Mouse (Mus musculus) adrenal gland (tissue): Measurements from ENCODE around the gene Tpra1.

Experiments
- intact Hi-C: fragments of 180-260 bp; cut with DNase I; formaldehyde crosslinking; loops from one replicate; pipeline ENCODE4 v1.15.1; 2025
- long read RNA-seq, 2 experiments: library from polyadenylated mRNA; unstranded; transcript quantifications; one replicate each; pipeline ENCODE4 v2.0.0; 2020; ENCODE audit warnings: borderline replicate concordance in 1 of 2; ENCODE audit not compliant: insufficient replicate concordance in 1 of 2

Tpra1 gene
- long read RNA-seq, experiment 1, transcript Tpra1-201 (12 exons, 1,820 nt): major isoform, 30 of 55 reads
- long read RNA-seq, experiment 1, partial matches to known transcripts: 14 of 55 reads
- long read RNA-seq, experiment 1, other reads (novel, unspliced or antisense): 9 of 55 reads
- long read RNA-seq, experiment 2, transcript Tpra1-201 (12 exons, 1,820 nt): major isoform, 46 of 76 reads
- long read RNA-seq, experiment 2, partial matches to known transcripts: 14 of 76 reads
- long read RNA-seq, experiment 2, other reads (novel, unspliced or antisense): 14 of 76 reads

GRCm38 (mm10) chr6:88901947-88902820 lies at the start of gene Tpra1:
Gene Tpra1 (plus strand): TSS chr6:88902251.
- intact Hi-C loops: no loop called here

GRCm38 (mm10) chr6:88854509-88854908 lies 47.5 kb upstream of the Tpra1 start:
- intact Hi-C loops: no loop called here

- intact Hi-C loops: loop anchor here (5.0 kb wide), 2 partner anchors 57 to 308 kb away; no protein-coding TSS in a partner anchor
Measured at GRCm38 (mm10) chr6:88855636-88856035, 46.4 kb upstream of the Tpra1 start.

GRCm38 (mm10) chr6:88857249-88857648 lies 44.8 kb upstream of the Tpra1 start:
- intact Hi-C loops: loop anchor here (5.0 kb wide), 2 partner anchors 55 to 310 kb away; no protein-coding TSS in a partner anchor

- intact Hi-C loops: loop anchor here (5.0 kb wide), 2 partner anchors 54 to 311 kb away; no protein-coding TSS in a partner anchor
Measured at GRCm38 (mm10) chr6:88857830-88858229, 44.2 kb upstream of the Tpra1 start.

GRCm38 (mm10) chr6:88858341-88858740 lies 43.7 kb upstream of the Tpra1 start:
- intact Hi-C loops: loop anchor here (5.0 kb wide), 2 partner anchors 54 to 311 kb away; no protein-coding TSS in a partner anchor

- intact Hi-C loops: no loop called here
Measured at GRCm38 (mm10) chr6:88860914-88861313, 41.1 kb upstream of the Tpra1 start.

- intact Hi-C loops: no loop called here
Measured at GRCm38 (mm10) chr6:88865704-88866103, 36.3 kb upstream of the Tpra1 start.

GRCm38 (mm10) chr6:88869459-88869858 lies 32.6 kb upstream of the Tpra1 start:
- intact Hi-C loops: no loop called here

- intact Hi-C loops: no loop called here
Measured at GRCm38 (mm10) chr6:88870594-88870993, 31.5 kb upstream of the Tpra1 start.

- intact Hi-C loops: no loop called here
Measured at GRCm38 (mm10) chr6:88871546-88871945, 30.5 kb upstream of the Tpra1 start.

- intact Hi-C loops: no loop called here
Measured at GRCm38 (mm10) chr6:88872811-88873210, 29.2 kb upstream of the Tpra1 start.

- intact Hi-C loops: no loop called here
Measured at GRCm38 (mm10) chr6:88873965-88874867, 27.8 kb upstream of the Tpra1 start.

- intact Hi-C loops: no loop called here
Measured at GRCm38 (mm10) chr6:88874868-88875508, 27.1 kb upstream of the Tpra1 start, which contains the start of gene Podxl2. Gene Podxl2 (minus strand): TSS chr6:88875044.

GRCm38 (mm10) chr6:88879471-88879870 lies 22.6 kb upstream of the Tpra1 start:
- intact Hi-C loops: no loop called here

GRCm38 (mm10) chr6:88881334-88881733 lies 20.7 kb upstream of the Tpra1 start:
- intact Hi-C loops: no loop called here

- intact Hi-C loops: no loop called here
Measured at GRCm38 (mm10) chr6:88884195-88884594, 17.9 kb upstream of the Tpra1 start.

GRCm38 (mm10) chr6:88884690-88885089 lies 17.4 kb upstream of the Tpra1 start:
- intact Hi-C loops: no loop called here

- intact Hi-C loops: no loop called here
Measured at GRCm38 (mm10) chr6:88885644-88886416, 16.2 kb upstream of the Tpra1 start.
